Mouse (Mus musculus) T-helper 2 cell (primary cell): ENCODE results near the gene Mdga2.

Experiments used
- in situ Hi-C: fragments of 300-600 bp; cut with MboI, MseI; formaldehyde crosslinking; loops from one replicate; pipeline ENCODE4 v1.15.1; 2025; ENCODE audit warnings: high pct_unique_total_duplicates

Gene Mdga2

GRCm38 (mm10) chr12:67222221-67223025, at the start of gene Mdga2:
TSS of gene Mdga2 (minus strand) at chr12:67222549.
- in situ Hi-C loops = no loop called here

GRCm38 (mm10) chr12:67267409-67267808, 45.1 kb upstream of the Mdga2 start:
- in situ Hi-C loops = no loop called here

- in situ Hi-C loops = no loop called here
Observed at GRCm38 (mm10) chr12:67223530-67223929, 1.2 kb upstream of the Mdga2 start.

- in situ Hi-C loops = no loop called here
Observed at GRCm38 (mm10) chr12:67221329-67222220, 774 bp downstream of the Mdga2 start.

GRCm38 (mm10) chr12:67220641-67221231, 1.6 kb downstream of the Mdga2 start:
- in situ Hi-C loops = no loop called here

GRCm38 (mm10) chr12:67220041-67220440, 2.3 kb downstream of the Mdga2 start:
- in situ Hi-C loops = no loop called here

- in situ Hi-C loops = no loop called here
Observed at GRCm38 (mm10) chr12:67219564-67219963, 2.8 kb downstream of the Mdga2 start.

GRCm38 (mm10) chr12:67212801-67213200, 9.5 kb downstream of the Mdga2 start:
- in situ Hi-C loops = no loop called here

GRCm38 (mm10) chr12:67178155-67178554, 44.2 kb downstream of the Mdga2 start:
- in situ Hi-C loops = no loop called here

GRCm38 (mm10) chr12:67156569-67157237, 65.6 kb downstream of the Mdga2 start:
- in situ Hi-C loops = no loop called here

- in situ Hi-C loops = no loop called here
Observed at GRCm38 (mm10) chr12:67153077-67153476, 69.3 kb downstream of the Mdga2 start.

- in situ Hi-C loops = no loop called here
Observed at GRCm38 (mm10) chr12:67141605-67142004, 80.7 kb downstream of the Mdga2 start.

- in situ Hi-C loops = no loop called here
Observed at GRCm38 (mm10) chr12:67140131-67140530, 82.2 kb downstream of the Mdga2 start.

- in situ Hi-C loops = no loop called here
Observed at GRCm38 (mm10) chr12:67127457-67127856, 94.9 kb downstream of the Mdga2 start.

GRCm38 (mm10) chr12:67123874-67124273, 98.5 kb downstream of the Mdga2 start:
- in situ Hi-C loops = no loop called here

GRCm38 (mm10) chr12:67118652-67119515, 103.5 kb downstream of the Mdga2 start:
- in situ Hi-C loops = no loop called here

GRCm38 (mm10) chr12:67104171-67104570, 118.2 kb downstream of the Mdga2 start:
- in situ Hi-C loops = no loop called here

GRCm38 (mm10) chr12:67094414-67094813, 127.9 kb downstream of the Mdga2 start:
- in situ Hi-C loops = no loop called here

- in situ Hi-C loops = no loop called here
Observed at GRCm38 (mm10) chr12:67090420-67090965, 131.9 kb downstream of the Mdga2 start.
